25 mouse cellular contexts compared by ENCODE assay signal in genomic region chr17:57758033-57758432, GRCm38 (mm10). TPM values are rescaled to one million over a fixed set of nuclear protein-coding genes. Genes with fewer than 3 reads are reported as not detected.
DNase-seq lines count a peak whose midpoint lies in the region; ATAC-seq and TF ChIP-seq lines count a peak whose summit lies in the region.
"Had no signal": no experiment of that assay in that cellular context is flagged by ENCODE, and none has a peak within 500 bp of the region (broad histone marks: within the 10 kb centered on the region; RNA-seq: fewer than 3 reads in every experiment).

No protein-coding gene starts in this region.

- 60% methylated on average over 1 of the region's 1 CpGs for WGBS in kidney, adult 2 months

- DNase-seq in G1E (ENCODE audit: low spot score), result no peak
- peak; percentile 53 for DNase-seq in MEL (ENCODE audit: low read depth, low spot score)
- DNase-seq in kidney, adult 2 months, result no peak
- no peak for DNase-seq in kidney, adult 9 months
- DNase-seq: adrenal gland, adult 2 months; adrenal gland, adult 8-10 months; adrenal gland, postnatal 10 days; adrenal gland, postnatal 14 days; adrenal gland, postnatal 25 days; adrenal gland, postnatal 36 days; B cell, adult 2 months; cerebellum, adult 11 months; cerebellum, adult 11-12 months; cerebellum, adult 18-20 months; cerebellum, adult 2 months; cerebellum, adult 8-10 months had no signal

- ATAC-seq in G1E (ENCODE audit: extremely low read depth, insufficient number of reproducible peaks, low FRiP score, poor library complexity, severe bottlenecking), result peak; percentile 45; the same call in 1 of the 2 replicates
- ATAC-seq: activated CD4-positive, CD25-positive, alpha-beta regulatory T cell, adult 4 months; CD4-positive, CD25-positive, alpha-beta regulatory T cell, adult 4 months; Patski had no signal

- TF ChIP-seq EP300 in MEL (IDR thresholded peaks at IDR 0.05; ENCODE audit: low read depth in 1 of 2, low read length in 2 of 2), result peak; percentile 87 to 89

- H3K27me3 ChIP-seq in G1E (ENCODE audit: insufficient read depth, low read length) (no peaks in the 10 kb centered on the region), MEL (ENCODE audit: control insufficient read depth in 1 of 2, insufficient read depth in 2 of 2, low read length in 2 of 2) (no peaks in the 10 kb centered on the region)
- H3K27me3 ChIP-seq in kidney, adult 2 months (replicated peaks; ENCODE audit: control insufficient read depth, insufficient read depth, low read length), result no peaks in the 10 kb centered on the region
- H3K27me3 ChIP-seq: CH12.LX, Patski had no signal

- H3K27ac ChIP-seq in MEL (ENCODE audit: control insufficient read depth, low read depth, low read length), result no peak overlapping the region
- no peak overlapping the region for H3K27ac ChIP-seq in kidney, adult 2 months (ENCODE audit: insufficient read depth, low read depth, low read length)

- H3K4me1 ChIP-seq in G1E (ENCODE audit: insufficient read depth, low read depth, low read length), result no peaks in the 10 kb centered on the region
- H3K4me1 ChIP-seq in MEL (ENCODE audit: control insufficient read depth in 1 of 2, insufficient read depth in 2 of 2, low read length in 2 of 2), result peaks cover 0 to 15% of the 10 kb centered on the region in 2 experiments; a peak in 2 of 4 replicates
- H3K4me1 ChIP-seq in kidney, adult 2 months (ENCODE audit: control insufficient read depth, insufficient read depth, low read length), result no peaks in the 10 kb centered on the region

- H3K36me3 ChIP-seq in G1E (replicated peaks), result no peaks in the 10 kb centered on the region
- peaks cover 0 to 8% of the 10 kb centered on the region in 2 experiments; a peak in 2 of 4 replicates for H3K36me3 ChIP-seq in MEL (ENCODE audit: control insufficient read depth in 1 of 2, insufficient read depth in 2 of 2, low read length in 2 of 2)
- H3K36me3 ChIP-seq in kidney, adult 2 months (ENCODE audit: control insufficient read depth, insufficient read depth, low read length), result no peaks in the 10 kb centered on the region

- no peak overlapping the region for H3K9ac ChIP-seq in MEL (ENCODE audit: control insufficient read depth, low read depth, low read length, poor library complexity, severe bottlenecking)

- H3K4me3 ChIP-seq in G1E (ENCODE audit: low read depth, low read length) (no peak overlapping the region), MEL (ENCODE audit: control insufficient read depth in 1 of 2, insufficient read depth in 1 of 2, low read depth in 2 of 2, low read length in 2 of 2) (no peak overlapping the region)
- H3K4me3 ChIP-seq in kidney, adult 2 months (ENCODE audit: insufficient read depth, low read depth, low read length), result no peak overlapping the region

- H3K9me3 ChIP-seq in G1E (replicated peaks) (no peaks in the 10 kb centered on the region), MEL (replicated peaks; ENCODE audit: insufficient read depth, low read length) (no peaks in the 10 kb centered on the region)

- TF ChIP-seq POLR2A in MEL (IDR thresholded peaks at IDR 0.05; ENCODE audit: control insufficient read depth in 1 of 2, insufficient read depth in 1 of 2, low read depth in 1 of 2, low read length in 2 of 2, poor library complexity in 1 of 2), result no peak
- TF ChIP-seq POLR2A in kidney, adult 2 months (IDR thresholded peaks at IDR 0.05; ENCODE audit: low read depth, low read length), result no peak

- no peak for TF ChIP-seq CTCF in G1E (IDR thresholded peaks at IDR 0.05; ENCODE audit: low read depth, low read length)
- no peak for TF ChIP-seq CTCF in MEL (IDR thresholded peaks at IDR 0.05 in 2 of 3, conservative IDR thresholded peaks at IDR 0.05 in 1 of 3; ENCODE audit: control insufficient read depth in 1 of 3, insufficient read depth in 1 of 3, low read depth in 2 of 3, low read length in 3 of 3, poor library complexity in 1 of 3, severe bottlenecking in 1 of 3)
- TF ChIP-seq CTCF in kidney, adult 2 months (conservative IDR thresholded peaks at IDR 0.05; ENCODE audit: insufficient read depth, insufficient read length, low read depth, low read length), result no peak

- TF ChIP-seq RAD21 in MEL (IDR thresholded peaks at IDR 0.05; ENCODE audit: low read depth, low read length), result no peak

- no peaks in the 10 kb centered on the region for H3K79me2 ChIP-seq in MEL (ENCODE audit: control insufficient read depth, insufficient read depth, low read length, poor library complexity)

TF ChIP-seq in MEL, 35 proteins besides CTCF, POLR2A, EP300 and RAD21:
- TF ChIP-seq SIN3A (IDR thresholded peaks at IDR 0.05; ENCODE audit: low read length) (0 out of 2 replicates have a peak, but pooled peaks have one; percentile 34), ETS1 (IDR thresholded peaks at IDR 0.05; ENCODE audit: low read depth, low read length) (0 out of 2 replicates have a peak, but pooled peaks have one; percentile 41), TAL1 (IDR thresholded peaks at IDR 0.05; ENCODE audit: low read length) (peak; percentile 49), BHLHE40 (IDR thresholded peaks at IDR 0.05; ENCODE audit: borderline replicate concordance, low read depth, low read length) (peak; percentile 71; the same call in 1 of the 2 replicates), HCFC1 (IDR thresholded peaks at IDR 0.05; ENCODE audit: low read depth, low read length) (no peak), CHD1 (IDR thresholded peaks at IDR 0.05; ENCODE audit: low read depth, low read length) (no peak), MAX (IDR thresholded peaks at IDR 0.05; ENCODE audit: low read length) (no peak), KAT2A (conservative IDR thresholded peaks at IDR 0.05; ENCODE audit: low read depth, low read length) (no peak), TCF12 (IDR thresholded peaks at IDR 0.05; ENCODE audit: low read depth, low read length) (peak; percentile 75), GATA1 (IDR thresholded peaks at IDR 0.05; ENCODE audit: low read depth, low read length) (peak; percentile 74), RCOR1 (IDR thresholded peaks at IDR 0.05; ENCODE audit: low read depth, low read length) (peak; percentile 73)

RNA-seq across cellular contexts. Expression of gene Cntnap5c, which starts 11.3 kb away (rescaled TPM):
- total RNA-seq in G1E (2014; fragmentation: Nextera tagmentation) (not detected in 2 replicates), G1E (2017) (not detected in 2 replicates), MEL (2012; rRNA removed) (not detected in 2 replicates)
- polyA plus RNA-seq in G1E (2012) (not detected in 2 replicates), MEL (2012; ENCODE audit: insufficient read depth in 1 of 2, insufficient read length in 2 of 2, low read depth in 1 of 2, low replicate concordance in 2 of 2, missing spikeins in 1 of 2) (not detected)
- not detected in 2 replicates for polyA plus RNA-seq in kidney, adult 2 months (2012; rRNA removed)
- total RNA-seq: adrenal gland, adult 18-20 months; adrenal gland, adult 2 months; adrenal gland, adult 8-10 months; adrenal gland, postnatal 10 days; adrenal gland, postnatal 14 days; adrenal gland, postnatal 25 days; adrenal gland, postnatal 36 days; adrenal gland, postnatal 4 days; CH12.LX; ES-E14 had no signal
- polyA plus RNA-seq: activated CD4-positive, CD25-positive, alpha-beta regulatory T cell, adult 4 months; adrenal gland, adult 2 months; C2C12; CD4-positive, CD25-positive, alpha-beta regulatory T cell, adult 4 months had no signal

RNA-seq across cellular contexts. Expression of gene Gm21834, which starts 16.0 kb away (rescaled TPM):
- not detected in 2 replicates for total RNA-seq in G1E (2014; fragmentation: Nextera tagmentation)
- total RNA-seq in G1E (2017), result 0.52 and 0.55 TPM in 2 replicates
- not detected in 2 replicates for polyA plus RNA-seq in G1E (2012)
- total RNA-seq in MEL (2012; rRNA removed), result not detected in 2 replicates
- not detected for polyA plus RNA-seq in MEL (2012; ENCODE audit: insufficient read depth in 1 of 2, insufficient read length in 2 of 2, low read depth in 1 of 2, low replicate concordance in 2 of 2, missing spikeins in 1 of 2)
- polyA plus RNA-seq in kidney, adult 2 months (2012; rRNA removed), result not detected in 2 replicates
- total RNA-seq: adrenal gland, adult 18-20 months; adrenal gland, adult 2 months; adrenal gland, adult 8-10 months; adrenal gland, postnatal 10 days; adrenal gland, postnatal 14 days; adrenal gland, postnatal 25 days; adrenal gland, postnatal 36 days; adrenal gland, postnatal 4 days; CH12.LX; ES-E14 had no signal
- polyA plus RNA-seq: activated CD4-positive, CD25-positive, alpha-beta regulatory T cell, adult 4 months; adrenal gland, adult 2 months; brain, embryonic 14.5 days; C2C12; CD4-positive, CD25-positive, alpha-beta regulatory T cell, adult 4 months; cerebellum, adult 2 months; Patski had no signal
